Mouse (Mus musculus) kidney, adult 2 months (tissue): Measurements from ENCODE around the gene Stra6.

Source experiments
- CTCF ChIP-seq: fragments of 200-500 bp; conservative IDR thresholded peaks from 2 replicates; pipeline ENCODE4 v1.5.1; 2011; ENCODE audit warnings: low read depth, mild to moderate bottlenecking, control low read depth, low read length, moderate library complexity, mixed read lengths; ENCODE audit not compliant: insufficient read depth, insufficient read length
- POLR2A ChIP-seq: fragments of 200-500 bp; IDR thresholded peaks from one replicate; pipeline ENCODE4 v1.6.1; 2011; ENCODE audit warnings: low read depth, low read length, control low read depth

- TF ChIP-seq CTCF (no peak), POLR2A (no peak)
These were observed 17.9 kb upstream of the Stra6 start for GRCm38 (mm10) chr9:58045646-58046045.
